Mouse (Mus musculus): ENCODE measurements around the gene Chmp3. TPM values are rescaled to one million over a fixed set of nuclear protein-coding genes. Genes with fewer than 3 reads are reported as not detected.

The Chmp3 gene
- total and polyA plus RNA-seq, 3 experiments: 27.8 to 68.1 (median 44.7) TPM

GRCm38 (mm10) chr6:71589401-71589800, 45.8 kb downstream of the Chmp3 start:
- no peaks in the 10 kb centered on the region for H3K9me3 ChIP-seq (replicated peaks; ENCODE audit: low read length)
- peaks cover 49 to 80% of the 10 kb centered on the region in 2 experiments for H3K36me3 ChIP-seq (replicated peaks in 1 of 2; ENCODE audit: control insufficient read depth in 1 of 2, insufficient read depth in 1 of 2, low read length in 1 of 2)
- no peak overlapping the region for H3K4me3 ChIP-seq (replicated peaks in 1 of 3; ENCODE audit: low read depth in 2 of 3, low read length in 2 of 3, poor library complexity in 1 of 3)
- H3K79me2 ChIP-seq (replicated peaks; ENCODE audit: control insufficient read depth, extremely low read depth, insufficient read depth, poor library complexity, severe bottlenecking): no peaks in the 10 kb centered on the region
- in situ Hi-C loops (cut with MboI; ENCODE audit: low pct_ligation_motif_present, low pct_unique_long_range_greater_than_20kb, low sequenced_read_pairs): no loop called here
- H3K4me1 ChIP-seq (ENCODE audit: control insufficient read depth in 1 of 2, insufficient read depth in 2 of 2): no peaks in the 10 kb centered on the region
- H3K27me3 ChIP-seq (replicated peaks): no peaks in the 10 kb centered on the region
- H3K9ac ChIP-seq (ENCODE audit: insufficient read depth, low read depth): no peak overlapping the region
- TF ChIP-seq MEF2A (IDR thresholded peaks at IDR 0.05; ENCODE audit: borderline replicate concordance, low read depth, low read length): no peak
- 0 out of 2 replicates have a peak, but pooled peaks have one; percentile 36 for TF ChIP-seq POLR2AphosphoS2 (IDR thresholded peaks at IDR 0.05; ENCODE audit: low read depth, low read length)
- H3K27ac ChIP-seq (ENCODE audit: insufficient read depth, low read depth): no peak overlapping the region
- dilution Hi-C loops (cut with MboI; ENCODE audit: extremely low pct_ligation_motif_present, extremely low pct_unique_long_range_greater_than_20kb, low sequenced_read_pairs): no loop called here
- DNase-seq (ENCODE audit: extremely low read depth): no peak
- H3K4me2 ChIP-seq (ENCODE audit: insufficient read depth, low read depth, poor library complexity, severe bottlenecking): no peak overlapping the region

GRCm38 (mm10) chr6:71590154-71590553, 46.6 kb downstream of the Chmp3 start:
- H3K27ac ChIP-seq (ENCODE audit: insufficient read depth, low read depth): no peak overlapping the region
- no peak overlapping the region for H3K4me2 ChIP-seq (ENCODE audit: insufficient read depth, low read depth, poor library complexity, severe bottlenecking)
- in situ Hi-C loops (cut with MboI; ENCODE audit: low pct_ligation_motif_present, low pct_unique_long_range_greater_than_20kb, low sequenced_read_pairs) (loop anchor here (10.0 kb wide), 1 partner anchor 305 kb away; no protein-coding TSS in a partner anchor), dilution Hi-C loops (cut with MboI; ENCODE audit: extremely low pct_ligation_motif_present, extremely low pct_unique_long_range_greater_than_20kb, low sequenced_read_pairs) (no loop called here)
- no peaks in the 10 kb centered on the region for H3K4me1 ChIP-seq (ENCODE audit: control insufficient read depth in 1 of 2, insufficient read depth in 2 of 2)
- no peaks in the 10 kb centered on the region for H3K27me3 ChIP-seq (replicated peaks)
- TF ChIP-seq PAX5 (IDR thresholded peaks at IDR 0.05; ENCODE audit: low read length) (no peak), NRF1 (IDR thresholded peaks at IDR 0.05; ENCODE audit: low read depth, low read length) (no peak), NELFE (IDR thresholded peaks at IDR 0.05; ENCODE audit: low read depth, low read length) (no peak), SIN3A (IDR thresholded peaks at IDR 0.05; ENCODE audit: low read length) (no peak), ZMIZ1 (IDR thresholded peaks at IDR 0.05; ENCODE audit: low read depth, low read length) (no peak), ZC3H11A (IDR thresholded peaks at IDR 0.05; ENCODE audit: low read depth, low read length) (no peak), BHLHE40 (IDR thresholded peaks at IDR 0.05; ENCODE audit: low read depth, low read length) (no peak), USF2 (conservative IDR thresholded peaks at IDR 0.05; ENCODE audit: low read depth, low read length) (no peak), USF1 (IDR thresholded peaks at IDR 0.05; ENCODE audit: low read depth, low read length) (no peak), ETS1 (conservative IDR thresholded peaks at IDR 0.05; ENCODE audit: low read depth, low read length) (no peak), CTCF (conservative IDR thresholded peaks at IDR 0.05 in 1 of 2, IDR thresholded peaks at IDR 0.05 in 1 of 2; ENCODE audit: low read depth in 2 of 2, low read length in 2 of 2) (no peak), JUN (IDR thresholded peaks at IDR 0.05; ENCODE audit: insufficient read depth, low read depth, low read length) (no peak), E2F4 (IDR thresholded peaks at IDR 0.05; ENCODE audit: insufficient replicate concordance, low read depth, low read length) (no peak), UBTF (IDR thresholded peaks at IDR 0.05; ENCODE audit: low read depth, low read length) (no peak), RCOR1 (conservative IDR thresholded peaks at IDR 0.05; ENCODE audit: low read depth, low read length) (no peak), CHD1 (IDR thresholded peaks at IDR 0.05; ENCODE audit: low read depth, low read length) (no peak), CHD2 (IDR thresholded peaks at IDR 0.05; ENCODE audit: low read length) (no peak), ZNF384 (IDR thresholded peaks at IDR 0.05; ENCODE audit: low read depth, low read length) (no peak)
- no peak overlapping the region for H3K4me3 ChIP-seq (replicated peaks in 1 of 3; ENCODE audit: low read depth in 2 of 3, low read length in 2 of 3, poor library complexity in 1 of 3)
- H3K79me2 ChIP-seq (replicated peaks; ENCODE audit: control insufficient read depth, extremely low read depth, insufficient read depth, poor library complexity, severe bottlenecking): no peaks in the 10 kb centered on the region
- DNase-seq (ENCODE audit: extremely low read depth): no peak
- no peaks in the 10 kb centered on the region for H3K9me3 ChIP-seq (replicated peaks; ENCODE audit: low read length)
- H3K36me3 ChIP-seq (replicated peaks in 1 of 2; ENCODE audit: control insufficient read depth in 1 of 2, insufficient read depth in 1 of 2, low read length in 1 of 2): peaks cover 52 to 86% of the 10 kb centered on the region in 2 experiments
- H3K9ac ChIP-seq (ENCODE audit: insufficient read depth, low read depth): no peak overlapping the region

All from CH12.LX (cell line).